Mouse (Mus musculus) bone marrow, adult 2 months (tissue): ENCODE measurements around the gene Slc30a10.

Experiments used
- CTCF ChIP-seq: fragments of 200-500 bp; IDR thresholded peaks from 2 replicates; pipeline ENCODE4 v1.5.1; 2011; ENCODE audit warnings: low read length, control low read depth; ENCODE audit not compliant: control insufficient read depth, insufficient read depth
- POLR2A ChIP-seq: fragments of 200-500 bp; IDR thresholded peaks from 2 replicates; pipeline ENCODE4 v1.6.1; 2011; ENCODE audit warnings: low read depth, mild to moderate bottlenecking, control low read depth, low read length, borderline replicate concordance; ENCODE audit not compliant: control insufficient read depth

DNA sequence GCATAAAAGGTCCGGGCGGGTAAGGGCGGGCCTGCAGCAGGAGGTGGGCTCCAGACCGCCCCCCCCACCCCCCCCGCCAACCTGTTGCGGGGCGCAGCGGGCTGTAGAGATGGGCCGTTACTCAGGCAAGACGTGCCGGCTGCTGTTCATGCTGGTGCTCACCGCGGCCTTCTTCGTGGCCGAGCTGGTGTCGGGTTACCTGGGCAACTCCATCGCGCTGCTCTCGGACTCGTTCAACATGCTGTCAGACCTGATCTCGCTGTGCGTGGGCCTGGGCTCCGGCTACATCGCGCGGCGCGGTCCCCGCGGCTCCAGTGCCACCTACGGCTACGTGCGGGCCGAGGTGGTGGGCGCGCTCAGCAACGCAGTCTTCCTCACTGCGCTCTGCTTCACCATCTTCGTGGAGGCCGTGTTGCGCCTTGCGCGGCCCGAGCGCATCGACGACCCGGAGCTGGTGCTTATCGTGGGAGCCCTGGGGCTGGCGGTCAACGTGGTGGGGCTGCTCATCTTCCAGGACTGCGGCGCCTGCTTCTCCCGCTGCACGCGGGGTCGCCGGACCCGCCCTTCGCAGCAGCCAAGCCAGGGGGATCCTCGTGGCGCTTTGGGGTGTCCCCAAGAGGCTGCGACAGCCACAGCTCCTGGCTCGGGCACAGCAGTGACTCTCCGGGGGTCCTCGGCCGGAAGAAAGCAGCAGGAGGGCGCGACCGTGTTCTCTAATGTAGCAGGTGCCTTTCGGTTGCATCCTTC lies 480 bp downstream of the Slc30a10 start:
- TF ChIP-seq CTCF (no peak), POLR2A (no peak; the same call in 1 of the 2 replicates)
